Mouse (Mus musculus) urinary bladder, adult 18-20 months (tissue): ENCODE measurements at regions not wholly inside any gene's neighbourhood (a gene's known extent, or its start where the extent isn't known, plus 50 kb on each side); places are given as distances from the start of the nearest gene placed in this dataset.
"Not testable (repeated sequence)": the region's sequence is repeated elsewhere in the genome, so short reads cannot be mapped to it uniquely, and the experiment has no call there.

Experiments used
- DNase-seq, 2 experiments: peaks; one replicate each; pipeline ENCODE4 v3.0.0; 2022; ENCODE audit warnings: low spot score in 2 of 2, mixed read lengths in 2 of 2

DNA sequence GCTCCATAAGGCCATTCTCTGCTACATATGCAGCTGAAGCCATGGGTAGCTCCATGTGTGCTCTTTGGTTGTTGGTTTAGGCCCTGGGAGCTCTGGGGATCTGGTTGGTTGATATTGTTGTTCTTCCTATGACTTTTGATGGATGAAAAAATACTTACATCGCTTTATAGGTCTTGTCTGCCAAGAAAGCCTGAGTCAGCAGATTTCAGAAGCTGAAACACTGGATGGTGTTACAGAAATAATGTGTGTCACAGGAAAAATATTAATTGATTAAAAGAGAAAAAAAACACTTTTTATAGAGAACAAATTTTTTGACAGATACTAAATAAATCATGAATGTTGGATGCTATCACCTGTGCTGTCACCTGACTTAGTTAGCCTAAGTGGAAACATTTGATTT lies 52.4 kb upstream of the Plxna2 start:
- DNase-seq, result no peak

DNA sequence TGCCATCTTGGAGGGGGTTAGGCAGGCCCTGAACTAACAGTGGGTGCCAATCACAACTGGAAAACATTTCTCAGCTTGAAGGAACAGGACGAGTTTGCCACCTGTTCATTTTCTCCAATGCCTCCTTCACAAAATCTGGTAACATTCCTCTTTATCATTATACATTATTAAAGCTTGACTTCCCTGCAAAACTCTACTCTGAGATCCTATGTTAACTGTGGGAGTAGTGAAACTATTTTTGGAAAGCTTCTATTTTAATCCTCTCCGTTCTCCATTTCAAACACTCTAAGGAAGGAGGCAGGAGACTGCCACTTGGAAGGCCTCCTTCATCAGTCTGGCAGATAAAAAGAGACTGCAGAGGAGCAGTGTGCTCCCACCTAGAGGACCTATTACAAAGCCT lies 54.1 kb upstream of the Plxna2 start:
- DNase-seq, result no peak

DNA sequence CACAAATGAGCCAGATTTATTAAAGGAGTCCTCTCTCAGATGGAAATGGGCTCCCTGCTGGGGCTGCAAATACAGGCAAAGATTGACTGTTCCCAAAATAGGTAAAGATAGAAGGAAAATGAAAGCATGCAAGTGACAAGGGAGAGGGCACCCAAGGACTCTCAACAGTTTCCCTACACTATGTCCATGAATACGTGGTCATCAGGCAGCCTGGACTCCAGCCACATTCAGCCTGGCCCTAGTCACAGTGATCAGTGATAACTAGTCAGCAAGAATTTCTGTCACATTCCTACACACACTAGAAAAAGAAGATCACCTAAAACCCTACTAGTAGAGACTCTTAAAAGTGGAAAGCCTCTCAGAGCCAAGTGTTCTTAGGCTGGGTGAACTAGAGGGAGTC lies 56.9 kb upstream of the Plxna2 start:
- no peak for DNase-seq

- no peak for DNase-seq
These were observed 69.4 kb upstream of the Plxna2 start for GRCm38 (mm10) chr1:194548661-194549060.

- no peak for DNase-seq
These were observed 69.8 kb upstream of the Plxna2 start for GRCm38 (mm10) chr1:194548243-194548642.

DNA sequence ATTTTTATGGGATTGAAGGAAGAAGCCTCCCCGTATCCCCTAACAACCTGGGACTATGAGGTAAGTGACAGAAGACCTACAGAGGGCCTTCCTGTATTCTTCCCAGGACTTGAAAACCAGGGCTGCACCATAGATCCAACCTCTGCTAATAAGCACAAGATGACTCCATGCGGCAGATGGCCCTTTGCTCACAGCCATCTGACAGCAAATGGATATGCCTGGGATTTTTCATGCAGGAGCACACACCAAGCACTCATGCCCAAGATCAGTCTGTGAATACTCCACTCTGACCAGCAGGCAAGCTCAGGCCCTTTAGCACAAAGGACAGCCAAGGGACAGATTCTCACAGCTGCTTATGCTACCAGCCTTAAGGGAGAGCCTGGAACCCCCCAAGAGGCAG lies 77.1 kb upstream of the Plxna2 start:
- no peak for DNase-seq

DNA sequence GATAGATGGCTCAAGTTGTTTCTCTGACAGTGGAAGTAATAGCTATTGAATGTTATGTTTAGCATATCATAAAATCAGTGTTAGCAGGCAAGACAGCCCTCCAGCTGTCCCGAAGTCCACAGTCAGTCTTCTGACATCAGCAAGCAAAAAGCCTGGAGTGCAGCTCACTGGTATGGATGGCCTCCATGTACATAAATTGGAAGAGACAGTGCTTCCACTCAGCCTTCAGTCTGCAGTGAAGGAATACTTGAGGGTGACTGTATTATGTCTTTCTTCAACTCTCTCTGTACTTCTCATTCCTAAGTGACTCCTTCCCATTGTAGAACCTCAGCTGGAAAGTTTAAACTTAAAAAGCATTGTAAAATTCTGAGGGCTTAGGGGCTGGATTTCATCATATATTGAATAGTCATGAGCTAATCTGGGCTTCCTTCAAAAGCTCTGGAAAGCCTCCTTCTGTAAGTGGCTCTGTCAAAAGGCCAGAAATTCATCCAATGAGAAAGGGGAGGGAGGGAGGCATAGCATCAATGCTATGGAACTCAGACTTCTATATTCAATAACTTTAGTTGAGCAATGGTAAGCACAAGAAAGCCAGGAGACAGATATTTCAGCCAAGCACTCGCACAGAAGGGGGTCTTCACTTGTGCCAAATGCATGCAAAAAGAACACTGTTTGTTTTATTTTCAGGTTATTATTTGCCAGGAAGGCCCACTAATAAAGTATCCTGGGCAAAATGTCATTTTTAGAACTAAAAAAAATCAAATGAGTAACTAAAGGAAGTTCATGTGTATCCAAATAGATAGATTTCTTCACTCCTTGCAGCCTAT lies 90.5 kb upstream of the Plxna2 start:
- no peak for DNase-seq

- DNase-seq, result no peak
These were observed 93.0 kb upstream of the Plxna2 start for GRCm38 (mm10) chr1:194524976-194525375.

GRCm38 (mm10) chr1:194521216-194521615 lies 96.8 kb upstream of the Plxna2 start:
- no peak for DNase-seq

- no peak for DNase-seq
These were observed 98.4 kb upstream of the Plxna2 start for GRCm38 (mm10) chr1:194519509-194520220.

DNA sequence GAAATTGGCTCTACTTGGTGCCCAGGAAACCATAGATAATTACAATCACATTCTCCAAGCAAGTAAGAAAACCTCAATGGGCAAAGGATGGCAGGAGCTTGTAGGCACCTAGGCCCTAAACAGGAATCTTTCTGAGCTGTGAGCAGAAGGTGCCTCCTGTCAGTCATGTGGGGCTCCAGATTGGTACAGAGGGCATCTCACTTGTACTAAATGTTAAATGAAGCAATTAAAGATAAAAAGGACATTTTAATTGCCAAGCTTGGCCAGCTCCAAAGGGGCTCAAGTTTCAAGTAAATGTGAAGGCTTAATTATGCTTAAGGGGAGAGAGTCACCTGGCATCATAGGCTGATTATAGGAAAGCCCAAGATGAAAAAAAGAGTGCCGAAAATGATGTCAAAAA lies 101.9 kb upstream of the Plxna2 start:
- no peak for DNase-seq

DNA sequence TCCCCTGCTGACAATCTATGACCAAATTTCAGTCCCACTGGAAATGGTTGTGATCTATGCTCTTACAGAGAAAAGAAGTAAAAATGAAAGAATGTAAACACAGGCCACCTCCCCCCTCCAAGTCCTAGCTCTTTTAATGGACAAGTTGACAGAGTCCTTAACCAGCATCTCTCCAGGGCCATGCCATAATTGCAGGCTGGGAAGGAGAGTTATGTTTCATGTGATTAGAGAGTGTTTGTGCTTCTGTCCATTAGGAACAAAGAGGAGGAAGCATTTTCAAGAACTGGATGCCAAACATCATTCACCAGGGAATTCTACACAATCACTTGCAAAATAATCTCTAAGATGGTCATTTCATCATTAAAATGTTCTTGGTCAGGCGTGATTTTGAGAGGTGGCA lies 109.7 kb upstream of the Plxna2 start:
- no peak for DNase-seq

- no peak for DNase-seq
These were observed 112.2 kb upstream of the Plxna2 start for GRCm38 (mm10) chr1:194505826-194506225.

DNA sequence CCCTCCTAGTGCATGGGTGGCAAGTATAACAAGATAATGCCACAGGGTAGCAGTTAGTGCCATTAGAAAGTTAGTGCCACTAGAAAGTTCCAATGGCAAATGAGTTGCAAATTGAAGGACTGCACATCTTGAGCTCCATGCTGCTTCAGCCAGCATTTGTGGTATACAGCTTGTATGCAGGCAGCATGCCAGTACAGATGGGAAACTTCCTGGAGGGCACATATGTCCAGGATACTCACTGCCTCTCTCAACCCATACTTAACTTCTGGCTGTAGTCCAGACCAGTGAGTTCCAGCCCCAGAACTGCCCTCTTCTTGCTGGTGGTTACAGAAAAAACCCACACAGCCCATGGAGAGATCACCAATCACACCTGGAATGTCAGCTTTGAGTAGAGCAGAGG lies 113.8 kb upstream of the Plxna2 start:
- DNase-seq, result no peak

GRCm38 (mm10) chr1:194503517-194503916 lies 114.5 kb upstream of the Plxna2 start:
- DNase-seq, result no peak

GRCm38 (mm10) chr1:194496424-194496823 lies 121.6 kb upstream of the Plxna2 start:
- DNase-seq, result no peak

- DNase-seq, result no peak
These were observed 126.9 kb upstream of the Plxna2 start for GRCm38 (mm10) chr1:194491111-194491510.

- no peak for DNase-seq
These were observed 129.9 kb upstream of the Plxna2 start for GRCm38 (mm10) chr1:194488126-194488525.

- no peak for DNase-seq
These were observed 135.3 kb upstream of the Plxna2 start for GRCm38 (mm10) chr1:194482717-194483059.

DNA sequence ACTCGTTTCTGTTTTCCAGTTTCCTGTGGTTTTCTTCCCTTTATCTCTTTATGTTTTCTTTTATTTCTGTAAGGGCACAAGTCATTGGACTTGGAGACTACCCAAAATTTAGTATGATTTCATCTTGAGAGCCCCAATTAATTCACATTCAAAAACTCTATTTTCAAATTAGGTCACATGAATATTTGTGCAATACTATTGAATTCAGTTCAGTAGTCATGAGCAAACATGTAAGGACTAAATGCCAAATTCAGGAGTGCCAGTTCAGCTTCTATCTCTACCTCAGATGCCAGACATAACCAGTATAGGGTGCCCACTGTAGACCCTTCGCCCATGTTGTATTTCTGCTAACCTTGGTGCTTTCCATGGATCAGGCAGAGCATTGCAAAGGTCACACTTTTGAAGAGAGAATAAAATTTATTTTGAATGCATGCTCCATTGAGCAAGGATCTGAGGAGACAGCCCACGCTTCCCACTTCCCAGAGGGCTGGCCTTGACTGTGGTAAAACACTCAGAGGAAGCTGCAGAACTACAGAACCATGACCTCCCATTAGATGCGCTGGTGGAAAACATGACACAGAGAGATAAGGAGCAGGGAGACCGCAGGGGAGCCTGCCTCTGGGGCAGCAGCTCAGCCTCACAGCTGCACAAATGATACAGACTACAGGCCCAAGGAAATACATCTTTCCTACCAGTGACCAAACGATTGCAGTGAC lies 135.9 kb upstream of the Plxna2 start:
- no peak for DNase-seq

GRCm38 (mm10) chr1:194471281-194471680 lies 146.7 kb upstream of the Plxna2 start:
- not testable (repeated sequence) for DNase-seq

DNA sequence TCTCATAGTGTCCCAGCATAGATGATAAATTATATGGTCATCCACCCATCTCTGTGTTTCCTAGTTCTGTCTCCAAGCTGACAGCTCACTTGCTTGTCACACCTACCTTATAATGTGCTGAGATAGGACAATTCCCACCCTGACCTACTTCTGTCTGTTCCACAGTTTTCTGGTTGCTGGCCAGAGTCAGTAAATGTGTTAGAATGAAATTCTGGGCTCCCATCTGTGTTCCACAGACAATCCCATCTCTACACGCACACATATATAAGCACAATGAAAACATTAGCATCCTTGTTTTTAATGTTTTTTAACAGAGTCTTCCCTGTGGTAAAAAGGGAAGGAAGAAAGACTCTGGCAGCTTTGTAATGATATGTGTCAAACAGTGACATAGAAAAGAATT lies 165.5 kb upstream of the Plxna2 start:
- no peak for DNase-seq

DNA sequence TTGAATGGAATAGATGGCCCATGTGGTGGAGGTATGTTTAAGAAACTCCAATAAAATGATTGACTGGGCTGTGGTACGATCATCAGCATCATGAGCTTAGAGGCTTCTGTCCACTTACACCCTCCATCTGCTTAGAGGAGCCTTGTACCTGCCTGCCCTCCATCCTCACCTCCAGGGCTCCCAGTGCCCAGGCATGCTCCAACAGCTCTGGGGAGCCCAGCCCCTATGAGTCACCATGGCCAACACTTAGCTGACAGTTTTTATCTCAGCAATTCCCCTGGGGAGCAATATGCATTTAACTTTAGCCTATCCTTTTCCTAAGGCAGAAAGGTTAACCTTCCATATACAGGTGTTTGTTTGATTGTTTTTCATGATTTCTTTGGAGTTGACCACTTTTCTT lies 174.3 kb upstream of the Plxna2 start:
- peak; percentile 18 to 56 for DNase-seq
